Mouse (Mus musculus) layer of hippocampus, adult 18-20 months (tissue): ENCODE measurements around the gene Fryl. TPM values are rescaled to one million over a fixed set of nuclear protein-coding genes. Genes with fewer than 3 reads are reported as not detected.

Experiments
- DNase-seq, 2 experiments: peaks; one replicate each; pipeline ENCODE4 v3.0.0; 2022; ENCODE audit warnings: low spot score in 2 of 2
- long read RNA-seq: library from polyadenylated mRNA; stranded (forward); transcript quantifications from one replicate; pipeline ENCODE4 v2.0.0, GENCODE M21; 2021
- total RNA-seq, 2 experiments: library from RNA; stranded (reverse); gene quantifications; 2 replicates each; pipeline ENCODE4 v1.2.3; 2021

Fryl gene
- total RNA-seq, result 10 to 100 TPM; 63.6 to 66.7 TPM
- long read RNA-seq, full-length matches to known transcripts, result 3 of 23 reads
- long read RNA-seq, partial matches to known transcripts, result 11 of 23 reads
- long read RNA-seq, other reads (novel, unspliced or antisense), result 9 of 23 reads

- peak; percentile 92 to 97 for DNase-seq
Observed at GRCm38 (mm10) chr5:73256352-73257065, at the start of gene Fryl. Fryl (minus strand) TSS chr5:73256619.

- no peak for DNase-seq
Observed at GRCm38 (mm10) chr5:73304507-73304906, 48.1 kb upstream of the Fryl start.

- DNase-seq, result no peak
Observed at GRCm38 (mm10) chr5:73301601-73302307, 45.3 kb upstream of the Fryl start.

GRCm38 (mm10) chr5:73295916-73296315, 39.5 kb upstream of the Fryl start:
- no peak for DNase-seq

GRCm38 (mm10) chr5:73295016-73295415, 38.6 kb upstream of the Fryl start:
- no peak for DNase-seq

GRCm38 (mm10) chr5:73293458-73293827, 37.0 kb upstream of the Fryl start:
- no peak for DNase-seq

- DNase-seq, result peak; percentile 93 to 97
Observed at GRCm38 (mm10) chr5:73292502-73293457, 36.4 kb upstream of the Fryl start, which contains the start of gene Ociad1. Ociad1 (plus strand) TSS chr5:73292784.

- no peak for DNase-seq
Observed at GRCm38 (mm10) chr5:73289900-73290299, 33.5 kb upstream of the Fryl start.

GRCm38 (mm10) chr5:73286603-73287002, 30.2 kb upstream of the Fryl start:
- no peak for DNase-seq

- no peak for DNase-seq
Observed at GRCm38 (mm10) chr5:73285470-73285978, 29.1 kb upstream of the Fryl start.

GRCm38 (mm10) chr5:73284046-73284445, 27.6 kb upstream of the Fryl start:
- no peak for DNase-seq

GRCm38 (mm10) chr5:73280567-73280850, 24.1 kb upstream of the Fryl start:
- DNase-seq, result no peak

GRCm38 (mm10) chr5:73279732-73280566, 23.5 kb upstream of the Fryl start:
- DNase-seq, result no peak

GRCm38 (mm10) chr5:73279190-73279589, 22.8 kb upstream of the Fryl start:
- no peak for DNase-seq

- DNase-seq, result no peak
Observed at GRCm38 (mm10) chr5:73274941-73275340, 18.5 kb upstream of the Fryl start.

- DNase-seq, result no peak
Observed at GRCm38 (mm10) chr5:73273171-73273570, 16.8 kb upstream of the Fryl start.

- DNase-seq, result no peak
Observed at GRCm38 (mm10) chr5:73270612-73271011, 14.2 kb upstream of the Fryl start.

GRCm38 (mm10) chr5:73268636-73269213, 12.3 kb upstream of the Fryl start:
- no peak for DNase-seq

- no peak for DNase-seq
Observed at GRCm38 (mm10) chr5:73265460-73265859, 9.0 kb upstream of the Fryl start.

GRCm38 (mm10) chr5:73264122-73264521, 7.7 kb upstream of the Fryl start:
- DNase-seq, result no peak
